Mouse (Mus musculus) MEL (cell line): Measurements from ENCODE around the gene Tmem182.

ENCODE experiments used
- BHLHE40 ChIP-seq: IDR thresholded peaks from 2 replicates; pipeline ENCODE4 v1.6.1; 2012; ENCODE audit warnings: low read depth, mild to moderate bottlenecking, inconsistent platforms, low read length, improper control_type of control experiment, borderline replicate concordance
- CTCF ChIP-seq, 3 experiments: IDR thresholded peaks in 2 of 3; conservative IDR thresholded peaks in 1 of 3; 2 replicates each; pipeline ENCODE4 v1.5.1; 2011 to 2012; ENCODE audit warnings: low read length in 3 of 3, low read depth in 2 of 3, mild to moderate bottlenecking in 2 of 3, improper control_type of control experiment in 1 of 3, inconsistent platforms in 1 of 3, mixed read lengths in 1 of 3, moderate library complexity in 1 of 3; ENCODE audit not compliant: control insufficient read depth in 1 of 3, insufficient read depth in 1 of 3, poor library complexity in 1 of 3, severe bottlenecking in 1 of 3
- ELF1 ChIP-seq: IDR thresholded peaks from 2 replicates; pipeline ENCODE4 v1.6.1; 2014; ENCODE audit warnings: low read depth, mild to moderate bottlenecking, inconsistent platforms, low read length, improper control_type of control experiment, moderate library complexity
- GABPA ChIP-seq: IDR thresholded peaks from 2 replicates; pipeline ENCODE4 v1.6.1; 2012; ENCODE audit warnings: low read depth, mild to moderate bottlenecking, inconsistent platforms, low read length, improper control_type of control experiment, moderate library complexity
- KAT2A ChIP-seq: conservative IDR thresholded peaks from 2 replicates; pipeline ENCODE4 v1.6.1; 2012; ENCODE audit warnings: low read depth, low read length, improper control_type of control experiment, inconsistent platforms
- MAZ ChIP-seq: IDR thresholded peaks from 2 replicates; pipeline ENCODE4 v1.6.1; 2012; ENCODE audit warnings: low read depth, mild to moderate bottlenecking, inconsistent platforms, low read length, improper control_type of control experiment
- POLR2A ChIP-seq, 2 experiments: IDR thresholded peaks; 2 replicates each; pipeline ENCODE4 v1.6.1; 2011 to 2012; ENCODE audit warnings: low read length in 2 of 2, mild to moderate bottlenecking in 2 of 2, control low read depth in 1 of 2, improper control_type of control experiment in 1 of 2, low read depth in 1 of 2, moderate library complexity in 1 of 2; ENCODE audit not compliant: control insufficient read depth in 1 of 2, insufficient read depth in 1 of 2, poor library complexity in 1 of 2
- POLR2AphosphoS2 ChIP-seq: IDR thresholded peaks from 2 replicates; pipeline ENCODE4 v1.6.1; 2011; ENCODE audit warnings: low read length, improper control_type of control experiment
- TCF12 ChIP-seq: IDR thresholded peaks from 2 replicates; pipeline ENCODE4 v1.6.1; 2014; ENCODE audit warnings: low read depth, mild to moderate bottlenecking, inconsistent platforms, low read length, improper control_type of control experiment, moderate library complexity

- no peak for TF ChIP-seq ELF1
- no peak for TF ChIP-seq CTCF (IDR thresholded peaks at IDR 0.05 in 2 of 3, conservative IDR thresholded peaks at IDR 0.05 in 1 of 3; ENCODE audit: control insufficient read depth in 1 of 3, insufficient read depth in 1 of 3, low read depth in 2 of 3, low read length in 3 of 3, poor library complexity in 1 of 3, severe bottlenecking in 1 of 3)
- TF ChIP-seq MAZ, result no peak
- no peak for TF ChIP-seq GABPA
- TF ChIP-seq BHLHE40, result no peak
- no peak for TF ChIP-seq POLR2A (IDR thresholded peaks at IDR 0.05; ENCODE audit: control insufficient read depth in 1 of 2, insufficient read depth in 1 of 2, low read depth in 1 of 2, low read length in 2 of 2, poor library complexity in 1 of 2)
- no peak for TF ChIP-seq POLR2AphosphoS2
- TF ChIP-seq KAT2A, result no peak
- no peak for TF ChIP-seq TCF12
Observed at GRCm38 (mm10) chr1:40774040-40774439, 31.4 kb upstream of the Tmem182 start.
